Mouse (Mus musculus): ENCODE data around the gene Spib.

Spib gene

GRCm38 (mm10) chr7:44526414-44527154 is 5.3 kb downstream of the Spib start:
- in situ Hi-C loops (cut with MboI), result no loop called here

GRCm38 (mm10) chr7:44525126-44525832 is 6.6 kb downstream of the Spib start:
- in situ Hi-C loops (cut with MboI), result no loop called here

GRCm38 (mm10) chr7:44524502-44524901 is 7.4 kb downstream of the Spib start, which contains the start of gene Mybpc2:
Mybpc2 (minus strand) TSS chr7:44524656.
- in situ Hi-C loops (cut with MboI), result no loop called here

GRCm38 (mm10) chr7:44523056-44523455 is 8.8 kb downstream of the Spib start:
- in situ Hi-C loops (cut with MboI), result no loop called here

GRCm38 (mm10) chr7:44521710-44522109 is 10.2 kb downstream of the Spib start:
- in situ Hi-C loops (cut with MboI), result no loop called here

GRCm38 (mm10) chr7:44520990-44521389 is 10.9 kb downstream of the Spib start:
- in situ Hi-C loops (cut with MboI), result no loop called here

GRCm38 (mm10) chr7:44519240-44519913 is 12.5 kb downstream of the Spib start:
- in situ Hi-C loops (cut with MboI), result no loop called here

GRCm38 (mm10) chr7:44507491-44507890 is 24.4 kb downstream of the Spib start:
- in situ Hi-C loops (cut with MboI), result loop anchor here (5.0 kb wide), 1 partner anchor 135 kb away; no protein-coding TSS in a partner anchor

GRCm38 (mm10) chr7:44501563-44502115 is 30.2 kb downstream of the Spib start:
- in situ Hi-C loops (cut with MboI), result no loop called here

- in situ Hi-C loops (cut with MboI), result no loop called here
Measured at GRCm38 (mm10) chr7:44500046-44500445, 31.8 kb downstream of the Spib start.

GRCm38 (mm10) chr7:44498922-44499321 is 32.9 kb downstream of the Spib start:
- in situ Hi-C loops (cut with MboI), result loop anchor here (25.0 kb wide), 1 partner anchor 237 kb away; the partner anchor contains the start of genes Acp4 and Gm15517

GRCm38 (mm10) chr7:44497361-44498055 is 34.4 kb downstream of the Spib start:
- in situ Hi-C loops (cut with MboI), result loop anchor here (25.0 kb wide), 1 partner anchor 235 kb away; the partner anchor contains the start of genes Acp4 and Gm15517

- in situ Hi-C loops (cut with MboI), result loop anchor here (25.0 kb wide), 1 partner anchor 234 kb away; the partner anchor contains the start of genes Acp4 and Gm15517
Measured at GRCm38 (mm10) chr7:44496771-44497109, 35.1 kb downstream of the Spib start.

GRCm38 (mm10) chr7:44495992-44496770 is 35.7 kb downstream of the Spib start, which contains the start of the genes Emc10 and Fam71e1:
Emc10 (minus strand) TSS chr7:44496529.
Fam71e1 (plus strand) TSS chr7:44496581.
- in situ Hi-C loops (cut with MboI), result loop anchor here (25.0 kb wide), 1 partner anchor 234 kb away; the partner anchor contains the start of genes Acp4 and Gm15517

- in situ Hi-C loops (cut with MboI), result loop anchor here (25.0 kb wide), 1 partner anchor 233 kb away; the partner anchor contains the start of genes Acp4 and Gm15517
Measured at GRCm38 (mm10) chr7:44495086-44495485, 36.8 kb downstream of the Spib start.

- in situ Hi-C loops (cut with MboI), result loop anchor here (25.0 kb wide), 1 partner anchor 232 kb away; the partner anchor contains the start of genes Acp4 and Gm15517
Measured at GRCm38 (mm10) chr7:44494681-44495080, 37.2 kb downstream of the Spib start.

GRCm38 (mm10) chr7:44492166-44492826 is 39.6 kb downstream of the Spib start:
- in situ Hi-C loops (cut with MboI), result loop anchor here (25.0 kb wide), 1 partner anchor 230 kb away; the partner anchor contains the start of genes Acp4 and Gm15517

- in situ Hi-C loops (cut with MboI), result loop anchor here (25.0 kb wide), 1 partner anchor 229 kb away; the partner anchor contains the start of genes Acp4 and Gm15517
Measured at GRCm38 (mm10) chr7:44491391-44491790, 40.5 kb downstream of the Spib start.

- in situ Hi-C loops (cut with MboI), result loop anchor here (25.0 kb wide), 1 partner anchor 228 kb away; the partner anchor contains the start of genes Acp4 and Gm15517
Measured at GRCm38 (mm10) chr7:44490281-44490680, 41.6 kb downstream of the Spib start.
